Mouse (Mus musculus): ENCODE data around the gene Insig2. TPM values are rescaled to one million over a fixed set of nuclear protein-coding genes. Genes with fewer than 3 reads are reported as not detected.

The Insig2 gene
- polyA plus RNA-seq, 1 experiment, result 80.3 TPM

DNA sequence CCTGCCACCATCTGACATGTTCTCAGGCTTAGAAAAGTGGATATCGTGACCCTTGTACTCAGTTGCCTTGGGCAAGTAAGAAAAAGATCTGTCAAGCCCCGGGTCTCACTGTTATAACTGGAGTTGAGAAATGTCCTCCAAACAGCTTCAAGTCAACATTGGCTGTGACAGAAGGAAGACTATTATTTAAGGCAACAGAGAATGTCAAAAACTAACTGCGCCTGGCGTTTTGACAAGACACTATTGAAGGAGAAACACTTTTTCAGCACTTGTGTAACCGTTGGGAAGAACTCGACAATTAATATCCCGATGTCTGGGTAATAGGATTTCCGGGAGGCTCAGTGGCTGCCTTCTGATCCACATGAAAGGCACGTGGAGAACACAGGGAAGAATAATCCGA is 41.5 kb downstream of the Insig2 start:
- Histone ChIP-seq H3K4me3 (ENCODE audit: control insufficient read depth, low read depth, low read length) (no peak overlapping the region), H3K27ac (ENCODE audit: control insufficient read depth, insufficient read depth, low read depth, low read length) (no peak overlapping the region), H3K36me3 (ENCODE audit: control insufficient read depth, insufficient read depth, low read length) (no peaks in the 10 kb centered on the region), H3K4me1 (ENCODE audit: control insufficient read depth, insufficient read depth, low read length) (peaks cover 3% of the 10 kb centered on the region), H3K27me3 (ENCODE audit: control insufficient read depth, insufficient read depth, low read length) (no peaks in the 10 kb centered on the region)
- TF ChIP-seq CTCF (IDR thresholded peaks at IDR 0.05; ENCODE audit: control insufficient read depth, insufficient read depth, insufficient replicate concordance, low read depth, low read length), result no peak
- TF ChIP-seq POLR2A (IDR thresholded peaks at IDR 0.05; ENCODE audit: control insufficient read depth, low read depth, low read length), result no peak

DNA sequence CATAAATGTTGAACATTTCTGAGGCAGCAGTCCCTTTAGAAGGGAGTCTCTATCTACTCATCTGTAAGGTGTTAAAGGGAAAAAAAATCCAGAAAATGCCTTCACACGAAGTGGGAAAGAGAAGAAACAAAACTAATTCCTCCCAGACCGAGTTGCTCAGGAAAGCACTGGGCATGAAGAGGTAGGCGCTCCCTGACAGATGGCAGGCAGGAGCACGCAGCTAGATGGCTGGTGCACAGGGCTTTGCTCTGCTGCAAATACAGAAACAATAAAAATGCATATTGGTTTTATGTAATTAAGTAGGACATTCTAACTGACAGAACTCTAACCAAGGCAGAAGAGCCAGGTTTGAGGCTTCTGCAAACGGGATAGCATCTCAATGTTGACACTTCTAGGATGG is 42.0 kb downstream of the Insig2 start:
- no peak overlapping the region for H3K27ac ChIP-seq (ENCODE audit: control insufficient read depth, insufficient read depth, low read depth, low read length)
- peaks cover 3% of the 10 kb centered on the region for H3K4me1 ChIP-seq (ENCODE audit: control insufficient read depth, insufficient read depth, low read length)
- TF ChIP-seq POLR2A (IDR thresholded peaks at IDR 0.05; ENCODE audit: control insufficient read depth, low read depth, low read length) (no peak), CTCF (IDR thresholded peaks at IDR 0.05; ENCODE audit: control insufficient read depth, insufficient read depth, insufficient replicate concordance, low read depth, low read length) (no peak)
- no peaks in the 10 kb centered on the region for H3K36me3 ChIP-seq (ENCODE audit: control insufficient read depth, insufficient read depth, low read length)
- H3K27me3 ChIP-seq (ENCODE audit: control insufficient read depth, insufficient read depth, low read length), result no peaks in the 10 kb centered on the region
- no peak overlapping the region for H3K4me3 ChIP-seq (ENCODE audit: control insufficient read depth, low read depth, low read length)

DNA sequence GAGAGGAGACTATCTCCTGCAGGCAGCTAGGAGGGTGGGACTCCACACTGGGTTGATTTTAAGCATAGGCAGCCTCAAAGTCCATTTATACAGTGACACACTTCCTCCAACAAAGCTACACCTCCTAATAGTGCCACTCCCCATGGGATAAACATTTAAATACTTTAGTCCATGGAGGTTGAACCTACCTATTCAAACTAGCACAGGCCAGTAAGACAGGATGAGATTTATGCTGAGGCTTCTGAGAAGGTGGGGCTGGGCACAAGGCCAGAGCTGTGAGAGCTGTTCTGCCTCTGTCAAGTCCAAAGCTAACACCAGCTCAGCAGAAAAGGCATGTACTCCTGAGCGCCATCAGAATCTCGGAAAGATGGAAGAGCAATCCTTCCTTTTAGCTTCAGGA is 48.2 kb downstream of the Insig2 start:
- H3K27me3 ChIP-seq (ENCODE audit: control insufficient read depth, insufficient read depth, low read length), result no peaks in the 10 kb centered on the region
- TF ChIP-seq POLR2A (IDR thresholded peaks at IDR 0.05; ENCODE audit: control insufficient read depth, low read depth, low read length) (no peak), CTCF (IDR thresholded peaks at IDR 0.05; ENCODE audit: control insufficient read depth, insufficient read depth, insufficient replicate concordance, low read depth, low read length) (no peak)
- no peaks in the 10 kb centered on the region for H3K4me1 ChIP-seq (ENCODE audit: control insufficient read depth, insufficient read depth, low read length)
- H3K27ac ChIP-seq (ENCODE audit: control insufficient read depth, insufficient read depth, low read depth, low read length), result no peak overlapping the region
- H3K4me3 ChIP-seq (ENCODE audit: control insufficient read depth, low read depth, low read length), result no peak overlapping the region
- H3K36me3 ChIP-seq (ENCODE audit: control insufficient read depth, insufficient read depth, low read length), result no peaks in the 10 kb centered on the region

- H3K36me3 ChIP-seq (ENCODE audit: control insufficient read depth, insufficient read depth, low read length), result no peaks in the 10 kb centered on the region
- H3K27me3 ChIP-seq (ENCODE audit: control insufficient read depth, insufficient read depth, low read length), result no peaks in the 10 kb centered on the region
- TF ChIP-seq POLR2A (IDR thresholded peaks at IDR 0.05; ENCODE audit: control insufficient read depth, low read depth, low read length) (no peak), CTCF (IDR thresholded peaks at IDR 0.05; ENCODE audit: control insufficient read depth, insufficient read depth, insufficient replicate concordance, low read depth, low read length) (no peak)
- no peaks in the 10 kb centered on the region for H3K4me1 ChIP-seq (ENCODE audit: control insufficient read depth, insufficient read depth, low read length)
- no peak overlapping the region for H3K4me3 ChIP-seq (ENCODE audit: control insufficient read depth, low read depth, low read length)
- H3K27ac ChIP-seq (ENCODE audit: control insufficient read depth, insufficient read depth, low read depth, low read length), result no peak overlapping the region
These were observed 51.9 kb downstream of the Insig2 start for GRCm38 (mm10) chr1:121280501-121280900.

GRCm38 (mm10) chr1:121278370-121278769 is 54.0 kb downstream of the Insig2 start:
- Histone ChIP-seq H3K36me3 (ENCODE audit: control insufficient read depth, insufficient read depth, low read length) (no peaks in the 10 kb centered on the region), H3K4me1 (ENCODE audit: control insufficient read depth, insufficient read depth, low read length) (no peaks in the 10 kb centered on the region), H3K27ac (ENCODE audit: control insufficient read depth, insufficient read depth, low read depth, low read length) (no peak overlapping the region), H3K4me3 (ENCODE audit: control insufficient read depth, low read depth, low read length) (no peak overlapping the region), H3K27me3 (ENCODE audit: control insufficient read depth, insufficient read depth, low read length) (no peaks in the 10 kb centered on the region)
- TF ChIP-seq POLR2A (IDR thresholded peaks at IDR 0.05; ENCODE audit: control insufficient read depth, low read depth, low read length), result no peak
- TF ChIP-seq CTCF (IDR thresholded peaks at IDR 0.05; ENCODE audit: control insufficient read depth, insufficient read depth, insufficient replicate concordance, low read depth, low read length), result no peak

GRCm38 (mm10) chr1:121277466-121277865 is 54.9 kb downstream of the Insig2 start:
- H3K27ac ChIP-seq (ENCODE audit: control insufficient read depth, insufficient read depth, low read depth, low read length), result no peak overlapping the region
- no peak overlapping the region for H3K4me3 ChIP-seq (ENCODE audit: control insufficient read depth, low read depth, low read length)

GRCm38 (mm10) chr1:121275961-121276506 is 56.4 kb downstream of the Insig2 start:
- Histone ChIP-seq H3K4me3 (ENCODE audit: control insufficient read depth, low read depth, low read length) (no peak overlapping the region), H3K27me3 (ENCODE audit: control insufficient read depth, insufficient read depth, low read length) (no peaks in the 10 kb centered on the region), H3K36me3 (ENCODE audit: control insufficient read depth, insufficient read depth, low read length) (no peaks in the 10 kb centered on the region), H3K4me1 (ENCODE audit: control insufficient read depth, insufficient read depth, low read length) (no peaks in the 10 kb centered on the region), H3K27ac (ENCODE audit: control insufficient read depth, insufficient read depth, low read depth, low read length) (no peak overlapping the region)
- no peak for TF ChIP-seq CTCF (IDR thresholded peaks at IDR 0.05; ENCODE audit: control insufficient read depth, insufficient read depth, insufficient replicate concordance, low read depth, low read length)
- no peak for TF ChIP-seq POLR2A (IDR thresholded peaks at IDR 0.05; ENCODE audit: control insufficient read depth, low read depth, low read length)

More at GRCm38 (mm10) chr1:121277466-121277865, 54.9 kb downstream of the Insig2 start:
- TF ChIP-seq POLR2A (IDR thresholded peaks at IDR 0.05; ENCODE audit: control insufficient read depth, low read depth, low read length), result no peak
- H3K27me3 ChIP-seq (ENCODE audit: control insufficient read depth, insufficient read depth, low read length), result no peaks in the 10 kb centered on the region
- no peaks in the 10 kb centered on the region for H3K36me3 ChIP-seq (ENCODE audit: control insufficient read depth, insufficient read depth, low read length)
- H3K4me1 ChIP-seq (ENCODE audit: control insufficient read depth, insufficient read depth, low read length), result no peaks in the 10 kb centered on the region
